In the genomic region with DNA sequence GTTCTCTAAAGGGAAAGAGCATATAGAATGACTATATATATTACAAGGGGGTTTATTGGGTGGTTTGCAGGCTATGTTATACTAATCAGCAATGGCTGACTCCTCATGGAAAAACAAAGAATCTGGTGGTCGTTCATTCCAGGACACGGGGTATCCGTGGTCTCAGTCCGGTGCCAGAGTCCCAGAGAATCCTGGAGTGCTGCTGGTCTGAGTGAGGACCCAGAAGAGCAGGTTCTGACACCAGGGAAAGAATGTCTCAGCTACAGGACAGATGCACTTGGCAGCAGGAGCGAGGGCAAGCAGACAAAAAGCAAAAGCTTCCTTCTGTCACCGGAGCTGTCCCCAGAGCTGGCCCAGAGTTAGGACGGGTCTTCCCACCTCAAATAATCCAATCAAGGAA, we compare ENCODE assay signal across 23 mouse cellular contexts.
"Had no signal": no experiment of that assay in that cellular context is flagged by ENCODE, and none has a peak within 500 bp of the region (broad histone marks: within the 10 kb centered on the region; RNA-seq: fewer than 3 reads in every experiment).

No protein-coding gene starts in this region.

- H3K27ac ChIP-seq: hindbrain, embryonic 13.5 days; hindbrain, embryonic 15.5 days; hindbrain, postnatal 0 days; kidney, embryonic 15.5 days; kidney, postnatal 0 days; limb, embryonic 15.5 days; liver, embryonic 12.5 days; liver, embryonic 14.5 days had no signal

- H3K4me1 ChIP-seq: hindbrain, embryonic 13.5 days had no signal

- DNase-seq: gastrocnemius, postnatal 10 days; gastrocnemius, postnatal 36 days; heart, adult 18-20 months; kidney, adult 11 months; kidney, adult 2 months; kidney, adult 9 months; kidney, postnatal 14 days; kidney, postnatal 36 days; layer of hippocampus, adult 9-11 months; layer of hippocampus, postnatal 36 days; left cerebral cortex, postnatal 4 days had no signal

- H3K36me3 ChIP-seq: heart, embryonic 10.5 days; heart, embryonic 12.5 days; hindbrain, embryonic 13.5 days; hindbrain, embryonic 15.5 days; kidney, embryonic 15.5 days; limb, embryonic 13.5 days; limb, embryonic 15.5 days; liver, embryonic 12.5 days had no signal

- H3K4me3 ChIP-seq: heart, embryonic 10.5 days; heart, embryonic 12.5 days; hindbrain, embryonic 13.5 days; hindbrain, embryonic 15.5 days; kidney, embryonic 15.5 days; limb, embryonic 13.5 days; limb, embryonic 15.5 days; liver, embryonic 12.5 days had no signal

- ATAC-seq: hindbrain, postnatal 0 days; intestine, embryonic 16.5 days; liver, embryonic 12.5 days had no signal

- H3K9ac ChIP-seq: heart, embryonic 12.5 days; hindbrain, embryonic 15.5 days; kidney, embryonic 15.5 days; limb, embryonic 13.5 days; limb, embryonic 15.5 days; liver, embryonic 12.5 days; liver, embryonic 14.5 days had no signal

- H3K4me2 ChIP-seq: heart, embryonic 12.5 days; hindbrain, embryonic 13.5 days; hindbrain, embryonic 15.5 days; kidney, embryonic 15.5 days; limb, embryonic 13.5 days; limb, embryonic 15.5 days; liver, embryonic 12.5 days had no signal

- H3K27me3 ChIP-seq: heart, embryonic 12.5 days; hindbrain, embryonic 13.5 days; hindbrain, embryonic 15.5 days; kidney, embryonic 15.5 days; limb, embryonic 13.5 days; limb, embryonic 15.5 days; liver, embryonic 12.5 days had no signal

- H3K9me3 ChIP-seq: heart, embryonic 10.5 days; heart, embryonic 12.5 days; hindbrain, embryonic 13.5 days; hindbrain, embryonic 15.5 days; kidney, embryonic 15.5 days; limb, embryonic 13.5 days; limb, embryonic 15.5 days; liver, embryonic 12.5 days had no signal
